Mouse (Mus musculus) midbrain, embryonic 15.5 days (tissue): ENCODE measurements around the gene Syncrip. TPM values are rescaled to one million over a fixed set of nuclear protein-coding genes. Genes with fewer than 3 reads are reported as not detected.

Experiments used
- ATAC-seq: fragments of 200-750 bp; cut with Nextera tagmentation; replicated peaks from 2 replicates; pipeline ENCODE4 v1.8.0; 2017; ENCODE audit warnings: moderate TSS enrichment
- H3K27ac ChIP-seq: fragments of 300-500 bp; sonication (generic); 2 replicates; pipeline ENCODE4 v1.5.1; 2015; ENCODE audit warnings: mild to moderate bottlenecking, inconsistent platforms
- H3K27me3 ChIP-seq: fragments of 300-500 bp; sonication (generic); replicated peaks from 2 replicates; pipeline ENCODE4 v1.6.1; 2015; ENCODE audit warnings: inconsistent platforms
- H3K36me3 ChIP-seq: fragments of 300-500 bp; sonication (generic); replicated peaks from 2 replicates; pipeline ENCODE4 v1.6.1; 2015; ENCODE audit warnings: inconsistent platforms
- H3K4me1 ChIP-seq: fragments of 300-500 bp; sonication (generic); 2 replicates; pipeline ENCODE4 v1.6.1; 2015; ENCODE audit warnings: inconsistent platforms
- H3K4me2 ChIP-seq: fragments of 300-500 bp; sonication (generic); 2 replicates; pipeline ENCODE4 v1.6.1; 2015; ENCODE audit warnings: inconsistent platforms, mild to moderate bottlenecking, moderate library complexity
- H3K4me3 ChIP-seq: fragments of 300-500 bp; sonication (generic); 2 replicates; pipeline ENCODE4 v1.5.1; 2015; ENCODE audit warnings: mild to moderate bottlenecking, inconsistent platforms
- H3K9ac ChIP-seq: fragments of 300-500 bp; sonication (generic); 2 replicates; pipeline ENCODE4 v1.6.1; 2015; ENCODE audit warnings: mild to moderate bottlenecking, inconsistent platforms
- H3K9me3 ChIP-seq: fragments of 300-500 bp; sonication (generic); 2 replicates; pipeline ENCODE4 v1.6.1; 2016; ENCODE audit warnings: inconsistent platforms
- WGBS: fragments of 180-500 bp; shearing (Covaris S2); methylation state at CpG from one replicate; pipeline ENCODE4 v1.1.7; 2015; ENCODE audit warnings: mixed read lengths; 5-methylcytosine and 5-hydroxymethylcytosine counted together
- polyA plus RNA-seq: library from polyadenylated mRNA; unstranded; fragments of >200 nt; fragmentation: Nextera tagmentation; extraction: Ambion mirVana; gene quantifications from 2 replicates; pipeline ENCODE4 v1.2.1, GENCODE M21; 2015

The Syncrip gene
- polyA plus RNA-seq, 1 experiment from 2014 or later = 82.5 TPM

GRCm38 (mm10) chr9:88520849-88521483 is 38.6 kb upstream of the Syncrip start:
- H3K36me3 ChIP-seq = 0 out of 2 replicates have a peak, but pooled peaks cover 7% of the 10 kb centered on the region
- peak overlapping the region; percentile 82 for H3K9ac ChIP-seq
- H3K27ac ChIP-seq = peak overlapping the region; percentile 23; the same call in 1 of the 2 replicates
- 20% methylated on average over 4 of the region's 4 CpGs for WGBS
- peak overlapping the region; percentile 60 for H3K4me3 ChIP-seq
- H3K27me3 ChIP-seq = no peaks in the 10 kb centered on the region
- H3K4me2 ChIP-seq = peak overlapping the region; percentile 89
- H3K9me3 ChIP-seq = no peaks in the 10 kb centered on the region
- no peak for ATAC-seq
- peaks cover 27% of the 10 kb centered on the region for H3K4me1 ChIP-seq

DNA sequence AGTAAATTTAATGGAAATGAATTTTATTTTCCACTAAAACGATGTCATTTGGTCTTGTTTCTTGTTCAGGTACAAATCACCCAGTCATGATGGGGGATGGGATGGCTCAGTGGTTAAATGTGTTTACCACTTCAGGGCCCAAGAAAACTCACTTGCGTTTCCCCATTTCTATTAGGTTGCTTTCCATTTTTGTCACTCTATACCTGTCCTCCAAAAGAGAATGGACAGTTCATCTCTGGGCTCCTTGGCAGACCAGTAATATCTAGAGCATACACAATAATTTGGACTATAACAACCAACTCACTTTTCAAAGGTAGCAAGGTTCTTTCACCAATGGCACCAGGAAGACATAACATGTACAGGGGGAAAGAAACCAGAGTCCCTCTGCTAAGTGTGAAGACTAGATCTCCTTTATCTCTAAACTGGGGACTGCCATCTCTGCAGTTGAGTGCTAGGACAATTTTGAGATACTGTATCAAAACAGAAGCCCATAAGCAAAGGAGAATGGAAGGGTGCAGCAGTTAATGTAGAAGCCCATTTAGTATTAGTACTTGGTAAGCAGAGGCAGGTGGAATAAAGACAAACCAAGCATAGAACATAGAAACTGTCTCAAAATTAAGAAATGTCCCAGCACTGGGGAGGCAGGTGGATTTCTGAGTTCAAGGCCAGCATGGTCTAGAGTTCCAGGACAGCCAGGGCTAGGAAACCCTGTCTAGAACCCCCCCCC is 37.9 kb upstream of the Syncrip start:
- H3K4me2 ChIP-seq = peak overlapping the region; percentile 89
- no peak for ATAC-seq
- WGBS = 36% methylated on average over 2 of the region's 2 CpGs
- H3K27ac ChIP-seq = no peak overlapping the region
- no peaks in the 10 kb centered on the region for H3K9me3 ChIP-seq
- H3K36me3 ChIP-seq = 0 out of 2 replicates have a peak, but pooled peaks cover 7% of the 10 kb centered on the region
- H3K4me1 ChIP-seq = peaks cover 27% of the 10 kb centered on the region
- H3K9ac ChIP-seq = peak overlapping the region; percentile 82; the same call in 1 of the 2 replicates
- H3K27me3 ChIP-seq = no peaks in the 10 kb centered on the region
- H3K4me3 ChIP-seq = peak overlapping the region; percentile 60

DNA sequence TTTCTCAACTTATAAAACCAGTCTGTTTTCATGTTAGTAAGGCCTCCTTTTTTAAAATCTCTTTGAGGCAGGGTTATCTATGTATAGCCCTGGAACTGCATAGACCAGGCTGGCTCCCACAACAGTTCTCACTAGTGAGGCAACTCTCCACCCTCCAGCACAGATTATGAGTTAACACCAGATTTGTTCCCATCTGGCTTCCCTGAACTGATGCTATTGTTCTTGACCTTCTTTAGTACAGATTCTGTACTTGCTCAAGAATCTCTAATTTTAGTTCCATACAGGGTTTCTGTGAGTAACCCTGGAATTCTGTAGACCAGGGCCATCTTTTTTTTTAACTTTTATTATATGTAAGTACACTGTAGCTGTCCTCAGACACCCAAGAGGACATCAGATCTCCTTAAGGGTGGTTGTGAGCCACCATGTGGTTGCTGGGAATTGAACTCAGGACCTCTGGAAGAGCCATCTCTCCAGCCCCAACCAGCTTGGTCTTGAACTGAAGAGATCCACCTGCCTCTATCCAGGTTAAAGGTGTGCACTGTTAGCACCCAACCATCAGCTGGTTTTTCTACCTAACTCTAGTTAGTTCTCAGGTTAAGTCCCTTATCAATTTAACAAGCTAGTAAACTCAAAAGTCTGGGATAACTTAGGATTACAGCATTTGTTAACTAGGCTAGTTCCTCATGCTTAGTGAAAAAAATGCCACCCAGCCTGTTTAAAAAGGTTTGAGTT is 37.2 kb upstream of the Syncrip start:
- no peak overlapping the region for H3K9ac ChIP-seq
- no peak for ATAC-seq
- peak overlapping the region; percentile 89; the same call in 1 of the 2 replicates for H3K4me2 ChIP-seq
- no peaks in the 10 kb centered on the region for H3K27me3 ChIP-seq
- H3K4me1 ChIP-seq = peaks cover 27% of the 10 kb centered on the region
- 0 out of 2 replicates have a peak, but pooled peaks cover 7% of the 10 kb centered on the region for H3K36me3 ChIP-seq
- H3K27ac ChIP-seq = no peak overlapping the region
- H3K9me3 ChIP-seq = no peaks in the 10 kb centered on the region
- H3K4me3 ChIP-seq = no peak overlapping the region

- H3K4me2 ChIP-seq = no peak overlapping the region
- 0 out of 2 replicates have a peak, but pooled peaks cover 7% of the 10 kb centered on the region for H3K36me3 ChIP-seq
- H3K4me1 ChIP-seq = peaks cover 23% of the 10 kb centered on the region
- 84% methylated on average over 3 of the region's 3 CpGs for WGBS
- H3K27ac ChIP-seq = no peak overlapping the region
- H3K9me3 ChIP-seq = no peaks in the 10 kb centered on the region
- no peaks in the 10 kb centered on the region for H3K27me3 ChIP-seq
- H3K9ac ChIP-seq = no peak overlapping the region
- no peak for ATAC-seq
- no peak overlapping the region for H3K4me3 ChIP-seq
Observed at GRCm38 (mm10) chr9:88516361-88516995, 34.1 kb upstream of the Syncrip start.

GRCm38 (mm10) chr9:88515546-88515945 is 33.2 kb upstream of the Syncrip start:
- 90% methylated on average over 1 of the region's 1 CpGs for WGBS
- Histone ChIP-seq H3K27me3 (no peaks in the 10 kb centered on the region), H3K4me2 (no peak overlapping the region)

GRCm38 (mm10) chr9:88501846-88502245 is 19.5 kb upstream of the Syncrip start:
- no peak overlapping the region for H3K4me3 ChIP-seq
- ATAC-seq = no peak
- H3K27me3 ChIP-seq = no peaks in the 10 kb centered on the region
- WGBS = 88% methylated on average over 6 of the region's 6 CpGs
- H3K9me3 ChIP-seq = no peaks in the 10 kb centered on the region
- no peak overlapping the region for H3K4me2 ChIP-seq
- no peak overlapping the region for H3K27ac ChIP-seq
- no peaks in the 10 kb centered on the region for H3K36me3 ChIP-seq
- H3K4me1 ChIP-seq = no peaks in the 10 kb centered on the region
- no peak overlapping the region for H3K9ac ChIP-seq

More at GRCm38 (mm10) chr9:88515546-88515945, 33.2 kb upstream of the Syncrip start:
- no peak for ATAC-seq
- H3K27ac ChIP-seq = no peak overlapping the region
- H3K4me3 ChIP-seq = no peak overlapping the region
- no peaks in the 10 kb centered on the region for H3K9me3 ChIP-seq
- peaks cover 16% of the 10 kb centered on the region for H3K4me1 ChIP-seq
- H3K9ac ChIP-seq = no peak overlapping the region
- 0 out of 2 replicates have a peak, but pooled peaks cover 4% of the 10 kb centered on the region for H3K36me3 ChIP-seq

DNA sequence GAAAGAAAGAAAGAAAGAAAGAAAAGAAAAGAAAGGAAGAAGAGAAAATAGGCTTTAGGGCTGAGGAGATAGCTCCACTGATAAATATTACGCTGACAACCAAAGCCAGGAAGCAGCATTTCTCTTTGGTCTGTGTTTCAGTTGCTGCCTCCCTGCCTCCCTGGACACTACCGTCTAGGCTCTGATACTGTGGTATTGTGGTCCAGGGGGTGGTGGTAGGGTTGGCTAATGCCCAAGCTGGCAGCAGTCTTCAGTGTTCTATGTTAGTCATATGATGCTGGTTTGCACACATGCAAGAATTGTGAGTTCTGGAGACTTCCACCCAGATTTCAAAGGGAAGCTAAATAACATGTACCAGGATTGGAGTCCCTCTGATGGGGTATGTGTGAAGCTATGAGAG is 17.7 kb upstream of the Syncrip start:
- no peak for ATAC-seq
- Histone ChIP-seq H3K9me3 (no peaks in the 10 kb centered on the region), H3K4me2 (no peak overlapping the region), H3K4me3 (no peak overlapping the region), H3K27me3 (no peaks in the 10 kb centered on the region), H3K4me1 (no peaks in the 10 kb centered on the region), H3K27ac (no peak overlapping the region), H3K9ac (no peak overlapping the region), H3K36me3 (no peaks in the 10 kb centered on the region)
- 82% methylated on average over 2 of the region's 2 CpGs for WGBS

- Histone ChIP-seq H3K4me1 (no peaks in the 10 kb centered on the region), H3K9me3 (no peaks in the 10 kb centered on the region), H3K9ac (no peak overlapping the region), H3K27ac (no peak overlapping the region), H3K36me3 (no peaks in the 10 kb centered on the region), H3K27me3 (no peaks in the 10 kb centered on the region), H3K4me2 (no peak overlapping the region), H3K4me3 (no peak overlapping the region)
- ATAC-seq = no peak
- WGBS = 91% methylated on average over 1 of the region's 1 CpGs
Observed at GRCm38 (mm10) chr9:88492522-88492921, 10.1 kb upstream of the Syncrip start.

GRCm38 (mm10) chr9:88484531-88484930 is 2.2 kb upstream of the Syncrip start:
- Histone ChIP-seq H3K27ac (no peak overlapping the region), H3K36me3 (no peaks in the 10 kb centered on the region), H3K9me3 (no peaks in the 10 kb centered on the region), H3K4me1 (peaks cover 19% of the 10 kb centered on the region), H3K27me3 (0 out of 2 replicates have a peak, but pooled peaks cover 3% of the 10 kb centered on the region), H3K9ac (no peak overlapping the region), H3K4me3 (no peak overlapping the region), H3K4me2 (no peak overlapping the region)
- WGBS = 49% methylated on average over 6 of the region's 6 CpGs
- ATAC-seq = no peak

GRCm38 (mm10) chr9:88482829-88483396 is 539 bp upstream of the Syncrip start:
- peak overlapping the region; percentile 88 for H3K9ac ChIP-seq
- ATAC-seq = no peak
- no peaks in the 10 kb centered on the region for H3K9me3 ChIP-seq
- peak overlapping the region; percentile 58 for H3K4me2 ChIP-seq
- peak overlapping the region; percentile 87 for H3K4me3 ChIP-seq
- H3K27ac ChIP-seq = peak overlapping the region; percentile 99
- H3K27me3 ChIP-seq = 0 out of 2 replicates have a peak, but pooled peaks cover 3% of the 10 kb centered on the region
- peaks cover 23% of the 10 kb centered on the region for H3K4me1 ChIP-seq
- H3K36me3 ChIP-seq = no peaks in the 10 kb centered on the region
- WGBS = 0% methylated on average over 25 of the region's 52 CpGs

DNA sequence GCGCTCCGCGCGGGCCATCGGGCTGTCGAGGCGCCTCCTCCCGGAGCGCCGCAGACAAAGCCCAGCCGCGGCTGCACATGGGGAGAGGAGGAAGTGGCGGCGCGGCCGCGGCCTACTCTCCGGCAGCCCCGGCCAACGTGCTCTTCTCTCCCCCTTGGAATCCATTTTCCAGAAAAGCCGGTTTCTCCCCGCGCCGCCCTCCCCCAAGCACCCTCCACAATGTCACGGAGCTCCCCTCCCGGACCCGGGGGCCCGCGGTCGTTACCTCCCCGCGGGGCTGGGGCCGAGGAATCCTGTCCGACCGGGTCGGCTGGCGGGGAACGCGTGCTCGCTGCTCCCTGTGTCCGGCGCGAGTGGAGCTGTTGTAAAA is 598 bp downstream of the Syncrip start:
- Histone ChIP-seq H3K36me3 (0 out of 2 replicates have a peak, but pooled peaks cover 4% of the 10 kb centered on the region), H3K27ac (peak overlapping the region; percentile 99), H3K4me1 (peaks cover 23% of the 10 kb centered on the region), H3K9ac (peak overlapping the region; percentile 87), H3K4me3 (peak overlapping the region; percentile 87), H3K9me3 (no peaks in the 10 kb centered on the region), H3K4me2 (peak overlapping the region; percentile 57), H3K27me3 (0 out of 2 replicates have a peak, but pooled peaks cover 3% of the 10 kb centered on the region)
- under 1% methylated on average over 41 of the region's 43 CpGs for WGBS
- ATAC-seq = no peak; the same call in 1 of the 2 replicates
